Mouse (Mus musculus) megakaryocyte-erythroid progenitor cell, adult 5 weeks (primary cell): ENCODE data around the gene Rbm47. TPM values are rescaled to one million over a fixed set of nuclear protein-coding genes. Genes with fewer than 3 reads are reported as not detected.

Source experiments
- polyA plus RNA-seq: library from polyadenylated mRNA; stranded (reverse); fragments of >175 nt; gene quantifications from 2 replicates; pipeline ENCODE4 v1.2.3, GENCODE M21; 2012

Rbm47 gene
- polyA plus RNA-seq = 3.7 and 3.9 TPM in 2 replicates

GRCm38 (mm10) chr5:66173018-66173417, at the start of gene Rbm47:
TSS of gene Rbm47 (minus strand) at chr5:66173118.

GRCm38 (mm10) chr5:66004134-66004925, 168.6 kb downstream of the Rbm47 start, which contains the start of gene 9130230L23Rik:
TSS of gene 9130230L23Rik (minus strand) at chr5:66004285.

Other genes starting within 250 kb of the Rbm47 start
- not detected in 2 replicates for gene Chrna9, start 238.2 kb downstream of the Rbm47 start, polyA plus RNA-seq
- 0.37 TPM in 1 of 2 replicates, not detected in the other for gene 9130230L23Rik, start 168.8 kb downstream of the Rbm47 start, polyA plus RNA-seq
- gene Nsun7, start 86.8 kb upstream of the Rbm47 start, polyA plus RNA-seq = 0.13 and 0.16 TPM in 2 replicates